Comparison of ENCODE assay signal across 24 mouse cellular contexts in genomic region chr9:119254187-119254586, GRCm38 (mm10). TPM values are rescaled to one million over a fixed set of nuclear protein-coding genes. Genes with fewer than 3 reads are reported as not detected.
DNase-seq lines count a peak whose midpoint lies in the region; ATAC-seq and TF ChIP-seq lines count a peak whose summit lies in the region.
"Had no signal": no experiment of that assay in that cellular context is flagged by ENCODE, and none has a peak within 500 bp of the region (broad histone marks: within the 10 kb centered on the region; RNA-seq: fewer than 3 reads in every experiment).

No protein-coding gene starts in this region.

- TF ChIP-seq POLR2A in kidney, adult 2 months (IDR thresholded peaks at IDR 0.05; ENCODE audit: low read depth, low read length), result no peak

- no peaks in the 10 kb centered on the region for H3K9me3 ChIP-seq in heart, embryonic 11.5 days (replicated peaks; ENCODE audit: control insufficient read depth, low read length)
- no peaks in the 10 kb centered on the region for H3K9me3 ChIP-seq in kidney, postnatal 0 days (replicated peaks; ENCODE audit: low read length)
- no peaks in the 10 kb centered on the region for H3K9me3 ChIP-seq in lung, postnatal 0 days (ENCODE audit: low read length)
- H3K9me3 ChIP-seq: embryonic facial prominence, embryonic 15.5 days; forebrain, embryonic 10.5 days; heart, embryonic 12.5 days; hindbrain, embryonic 15.5 days had no signal

- ATAC-seq in heart, embryonic 11.5 days (replicated peaks; ENCODE audit: insufficient number of reproducible peaks, low FRiP score, low TSS enrichment), result no peak
- no peak for ATAC-seq in kidney, postnatal 0 days (replicated peaks; ENCODE audit: low FRiP score, low read depth)
- ATAC-seq in lung, postnatal 0 days, result no peak
- ATAC-seq: CD4-positive, CD25-positive, alpha-beta regulatory T cell, adult 4 months; forebrain, embryonic 14.5 days had no signal

- no peak overlapping the region for H3K9ac ChIP-seq in heart, embryonic 11.5 days (ENCODE audit: low read depth, low read length)
- H3K9ac ChIP-seq in kidney, postnatal 0 days (ENCODE audit: low read depth, low read length), result no peak overlapping the region
- no peak overlapping the region for H3K9ac ChIP-seq in lung, postnatal 0 days (replicated peaks; ENCODE audit: low read depth)
- H3K9ac ChIP-seq: embryonic facial prominence, embryonic 15.5 days; heart, embryonic 12.5 days; hindbrain, embryonic 15.5 days had no signal

- no peak for TF ChIP-seq EP300 in lung, postnatal 0 days (IDR thresholded peaks at IDR 0.05)

- H3K36me3 ChIP-seq in heart, embryonic 11.5 days (ENCODE audit: control insufficient read depth, insufficient read depth, low read length), result peaks cover 27% of the 10 kb centered on the region
- H3K36me3 ChIP-seq in kidney, postnatal 0 days (ENCODE audit: insufficient read depth, low read length), result peaks cover 25% of the 10 kb centered on the region
- peaks cover 4% of the 10 kb centered on the region; the same call in 1 of the 2 replicates for H3K36me3 ChIP-seq in kidney, adult 2 months (ENCODE audit: control insufficient read depth, insufficient read depth, low read length)
- peaks cover 6% of the 10 kb centered on the region for H3K36me3 ChIP-seq in lung, postnatal 0 days (ENCODE audit: insufficient read depth, low read length)

- TF ChIP-seq CTCF in kidney, postnatal 0 days (IDR thresholded peaks at IDR 0.05; ENCODE audit: low read depth), result peak; percentile 31; the same call in 1 of the 2 replicates
- TF ChIP-seq CTCF in kidney, adult 2 months (conservative IDR thresholded peaks at IDR 0.05; ENCODE audit: insufficient read depth, insufficient read length, low read depth, low read length), result no peak
- TF ChIP-seq CTCF in lung, postnatal 0 days (IDR thresholded peaks at IDR 0.05), result peak; percentile 15; the same call in 1 of the 2 replicates

- H3K4me2 ChIP-seq in heart, embryonic 11.5 days, result no peak overlapping the region
- H3K4me2 ChIP-seq in kidney, postnatal 0 days (ENCODE audit: low read length), result no peak overlapping the region
- H3K4me2 ChIP-seq in lung, postnatal 0 days (replicated peaks; ENCODE audit: low read depth, low read length), result no peak overlapping the region
- H3K4me2 ChIP-seq: embryonic facial prominence, embryonic 15.5 days; heart, embryonic 12.5 days; hindbrain, embryonic 15.5 days had no signal

- DNase-seq in heart, adult 11 months, result peak; percentile 50
- DNase-seq in kidney, postnatal 0 days (ENCODE audit: low spot score), result peak; percentile 12
- no peak for DNase-seq in kidney, adult 2 months
- DNase-seq in lung, postnatal 0 days (ENCODE audit: low spot score), result no peak
- DNase-seq in lung, postnatal 36 days, result no peak
- no peak for DNase-seq in spleen, postnatal 10 days (ENCODE audit: low spot score in 2 of 2)
- DNase-seq: adrenal gland, adult 8-10 months; adrenal gland, postnatal 36 days; B cell, adult 2 months; cerebellum, adult 2 months; gastrocnemius, postnatal 36 days; heart, adult 18-20 months; heart, postnatal 36 days had no signal

- no peak overlapping the region for H3K27ac ChIP-seq in heart, embryonic 11.5 days (ENCODE audit: low read depth, low read length)
- no peak overlapping the region for H3K27ac ChIP-seq in kidney, postnatal 0 days
- no peak overlapping the region for H3K27ac ChIP-seq in kidney, adult 2 months (ENCODE audit: insufficient read depth, low read depth, low read length)
- H3K27ac ChIP-seq in lung, postnatal 0 days (ENCODE audit: low read length), result no peak overlapping the region
- H3K27ac ChIP-seq: embryonic facial prominence, embryonic 15.5 days; forebrain, embryonic 10.5 days; hindbrain, embryonic 15.5 days had no signal

- H3K4me3 ChIP-seq in heart, embryonic 11.5 days (ENCODE audit: low read depth, low read length), result no peak overlapping the region
- H3K4me3 ChIP-seq in kidney, postnatal 0 days (replicated peaks; ENCODE audit: low read depth, low read length), result no peak overlapping the region
- no peak overlapping the region for H3K4me3 ChIP-seq in kidney, adult 2 months (ENCODE audit: insufficient read depth, low read depth, low read length)
- no peak overlapping the region for H3K4me3 ChIP-seq in lung, postnatal 0 days (ENCODE audit: low read depth, low read length)
- H3K4me3 ChIP-seq: embryonic facial prominence, embryonic 15.5 days; erythroblast, embryonic 14.5 days; forebrain, embryonic 10.5 days; heart, embryonic 12.5 days; hindbrain, embryonic 15.5 days had no signal

- 82% methylated on average over 2 of the region's 2 CpGs for WGBS in heart, embryonic 11.5 days (ENCODE audit: insufficient replicate concordance)
- 40% methylated on average over 2 of the region's 2 CpGs for WGBS in kidney, postnatal 0 days
- 52% methylated on average over 2 of the region's 2 CpGs for WGBS in kidney, adult 2 months
- 88% methylated on average over 2 of the region's 2 CpGs for WGBS in lung, postnatal 0 days

- H3K4me1 ChIP-seq in heart, embryonic 11.5 days (ENCODE audit: control insufficient read depth, insufficient read depth, low read length), result no peaks in the 10 kb centered on the region
- no peaks in the 10 kb centered on the region for H3K4me1 ChIP-seq in kidney, postnatal 0 days (replicated peaks; ENCODE audit: insufficient read depth, low read length)
- H3K4me1 ChIP-seq in kidney, adult 2 months (ENCODE audit: control insufficient read depth, insufficient read depth, low read length), result peaks cover under 1% of the 10 kb centered on the region; the same call in 1 of the 2 replicates
- no peaks in the 10 kb centered on the region for H3K4me1 ChIP-seq in lung, postnatal 0 days (ENCODE audit: insufficient read depth, low read depth, low read length)
- H3K4me1 ChIP-seq: embryonic facial prominence, embryonic 15.5 days; forebrain, embryonic 10.5 days; heart, embryonic 12.5 days; hindbrain, embryonic 15.5 days had no signal

- H3K27me3 ChIP-seq in heart, embryonic 11.5 days (ENCODE audit: control insufficient read depth, insufficient read depth, low read length), result no peaks in the 10 kb centered on the region
- no peaks in the 10 kb centered on the region for H3K27me3 ChIP-seq in kidney, postnatal 0 days (ENCODE audit: insufficient read depth, low read length)
- no peaks in the 10 kb centered on the region for H3K27me3 ChIP-seq in kidney, adult 2 months (replicated peaks; ENCODE audit: control insufficient read depth, insufficient read depth, low read length)
- H3K27me3 ChIP-seq in lung, postnatal 0 days (replicated peaks; ENCODE audit: insufficient read depth, low read length), result no peaks in the 10 kb centered on the region
- H3K27me3 ChIP-seq: embryonic facial prominence, embryonic 15.5 days; heart, embryonic 12.5 days; hindbrain, embryonic 15.5 days had no signal

RNA-seq across cellular contexts. Expression of gene Slc22a13, which starts 45.3 kb away (rescaled TPM):
- not detected in 2 replicates for polyA plus RNA-seq in heart, embryonic 11.5 days (2014; fragmentation: Nextera tagmentation; extraction: Ambion mirVana)
- 45.6 and 53.7 TPM in 2 replicates for polyA plus RNA-seq in kidney, postnatal 0 days (2015; fragmentation: Nextera tagmentation; extraction: Ambion mirVana)
- 156 and 213 TPM in 2 replicates for polyA plus RNA-seq in kidney, adult 2 months (2012; rRNA removed)
- polyA plus RNA-seq in lung, postnatal 0 days (2015; fragmentation: Nextera tagmentation; extraction: Ambion mirVana), result not detected in 2 replicates
- polyA plus RNA-seq: CD4-positive, CD25-positive, alpha-beta regulatory T cell, adult 4 months; cerebellum, adult 2 months; embryonic facial prominence, embryonic 11.5 days; embryonic facial prominence, embryonic 15.5 days; erythroblast, embryonic 14.5 days; forebrain, embryonic 10.5 days; forebrain, embryonic 14.5 days; heart, embryonic 12.5 days; heart, embryonic 16.5 days; hindbrain, embryonic 11.5 days; hindbrain, embryonic 15.5 days had no signal

Comparison
In these comparisons a context has a peak if more than half of its experiments do, and no peak if none do; other contexts are left out.
1. DNase-seq: peak in heart, adult 11 months (single experiment) and kidney, postnatal 0 days (single experiment); none in kidney, adult 2 months (single experiment), lung, postnatal 0 days (single experiment), lung, postnatal 36 days (single experiment) and spleen, postnatal 10 days (0 of 2).
2. RNA of gene Slc22a13, which starts 45.3 kb away (polyA plus RNA-seq): 156 to 213 TPM in kidney, adult 2 months and 45.6 to 53.7 TPM in kidney, postnatal 0 days; not detected in heart, embryonic 11.5 days and not detected in lung, postnatal 0 days; every median in the first group is over 10 times any median in the second.